Mouse (Mus musculus) megakaryocyte-erythroid progenitor cell, adult 5-6 weeks (primary cell): ENCODE results near the gene Zfp365. TPM values are rescaled to one million over a fixed set of nuclear protein-coding genes. Genes with fewer than 3 reads are reported as not detected.

Experiments used
- ATAC-seq: replicated peaks from 2 replicates; pipeline ENCODE4 v1.8.0; 2016; ENCODE audit warnings: mild to moderate bottlenecking, inconsistent platforms; ENCODE audit not compliant: severe bottlenecking, poor library complexity, low FRiP score, low TSS enrichment
- total RNA-seq, 2 experiments: library from RNA; stranded (forward) in 1 of 2; stranded (reverse) in 1 of 2; fragments of 200-1000, 215-1000 nt in 1 of 2; fragments of >200 nt in 1 of 2; fragmentation: Nextera tagmentation in 1 of 2; gene quantifications; 2 replicates each; pipeline ENCODE4 v1.2.3; 2014 to 2017

Zfp365 gene
- total RNA-seq (2014; fragmentation: Nextera tagmentation) (not detected in 2 replicates), total RNA-seq (2017) (0.23 TPM in 1 of 2 replicates, not detected in the other)

DNA sequence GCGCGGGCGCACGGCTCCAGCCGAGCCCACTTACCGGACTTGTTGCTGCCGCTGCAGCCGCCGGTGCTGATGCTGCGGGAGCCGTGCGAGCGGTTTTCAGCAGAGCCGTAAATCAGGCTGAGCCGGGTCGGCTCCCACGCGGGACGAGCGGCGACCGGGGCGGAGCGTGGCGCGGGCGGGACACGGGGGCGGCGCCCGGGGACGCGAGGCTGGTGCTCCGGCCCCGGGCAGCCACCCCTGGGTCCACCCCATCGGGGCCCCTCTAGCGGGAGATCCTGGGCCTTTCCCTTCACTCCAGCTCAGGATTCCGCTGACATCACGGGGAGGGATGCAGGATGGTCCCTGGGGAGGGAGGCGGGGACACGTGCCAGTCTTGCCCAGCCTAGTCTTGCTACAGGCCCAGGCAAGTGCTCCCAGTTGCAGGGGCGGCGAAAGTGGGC, at the start of gene Zfp365:
TSS of gene Zfp365 (minus strand) at position 326 of the 440 bp plus-strand sequence.
- ATAC-seq: peak; percentile 50; the same call in 1 of the 2 replicates

DNA sequence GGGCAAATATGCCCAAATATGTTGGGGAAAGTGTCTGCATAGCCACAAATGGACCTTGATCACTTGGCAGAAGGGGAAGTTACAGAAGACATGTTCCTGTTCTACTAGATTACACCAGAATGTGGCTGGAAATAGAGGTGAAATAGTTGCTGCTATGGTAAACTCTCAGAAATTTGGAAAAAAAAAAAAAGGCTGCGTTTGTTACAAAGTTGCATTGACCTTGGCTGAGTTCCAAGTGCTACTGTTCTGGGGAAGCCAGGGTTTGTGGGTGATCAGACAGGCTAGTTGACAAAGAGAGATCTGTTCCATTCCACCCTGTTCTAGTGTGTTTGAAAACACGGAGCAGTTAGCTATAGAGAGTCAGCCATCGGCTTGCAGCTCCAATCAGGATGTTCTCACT, 47.5 kb upstream of the Zfp365 start:
- ATAC-seq: no peak

DNA sequence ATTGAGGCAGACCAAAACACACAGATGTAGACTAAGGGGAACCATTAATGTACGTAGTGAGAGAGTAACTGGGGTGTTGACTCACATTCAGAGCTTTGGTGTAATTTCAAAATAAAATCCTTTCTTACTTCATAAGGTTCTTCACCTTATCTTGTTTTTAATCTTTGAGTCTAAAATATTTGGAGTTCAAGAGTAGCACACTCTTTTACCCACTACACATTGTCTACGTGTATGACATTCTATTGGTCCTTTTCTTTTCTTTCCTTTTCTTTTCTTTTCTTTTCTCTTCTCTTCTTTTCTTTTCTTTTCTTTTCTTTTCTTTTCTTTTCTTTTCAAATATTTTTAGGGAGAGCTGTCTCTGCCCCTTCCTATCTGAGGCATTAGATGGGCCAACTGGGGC, 43.5 kb upstream of the Zfp365 start:
- no peak for ATAC-seq

DNA sequence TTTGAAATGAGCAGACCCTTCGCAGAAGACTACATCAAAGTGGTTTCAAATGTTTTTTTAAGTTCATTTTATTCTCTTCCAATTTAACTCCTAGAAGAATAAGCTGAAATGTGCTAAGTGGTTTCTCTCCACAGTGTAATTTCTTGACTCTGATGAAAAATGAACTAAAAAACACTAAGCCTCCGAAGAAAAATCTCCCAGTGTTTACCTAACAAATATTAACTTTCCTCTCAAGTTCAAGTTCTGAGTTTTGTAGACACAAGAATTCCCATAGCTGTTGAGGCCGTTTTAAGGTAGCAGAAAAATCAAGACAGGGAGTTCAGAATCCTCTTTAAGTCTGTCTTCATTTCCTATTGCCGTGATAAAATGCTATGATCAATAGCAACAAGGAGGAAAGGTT, 39.2 kb upstream of the Zfp365 start:
- no peak for ATAC-seq

DNA sequence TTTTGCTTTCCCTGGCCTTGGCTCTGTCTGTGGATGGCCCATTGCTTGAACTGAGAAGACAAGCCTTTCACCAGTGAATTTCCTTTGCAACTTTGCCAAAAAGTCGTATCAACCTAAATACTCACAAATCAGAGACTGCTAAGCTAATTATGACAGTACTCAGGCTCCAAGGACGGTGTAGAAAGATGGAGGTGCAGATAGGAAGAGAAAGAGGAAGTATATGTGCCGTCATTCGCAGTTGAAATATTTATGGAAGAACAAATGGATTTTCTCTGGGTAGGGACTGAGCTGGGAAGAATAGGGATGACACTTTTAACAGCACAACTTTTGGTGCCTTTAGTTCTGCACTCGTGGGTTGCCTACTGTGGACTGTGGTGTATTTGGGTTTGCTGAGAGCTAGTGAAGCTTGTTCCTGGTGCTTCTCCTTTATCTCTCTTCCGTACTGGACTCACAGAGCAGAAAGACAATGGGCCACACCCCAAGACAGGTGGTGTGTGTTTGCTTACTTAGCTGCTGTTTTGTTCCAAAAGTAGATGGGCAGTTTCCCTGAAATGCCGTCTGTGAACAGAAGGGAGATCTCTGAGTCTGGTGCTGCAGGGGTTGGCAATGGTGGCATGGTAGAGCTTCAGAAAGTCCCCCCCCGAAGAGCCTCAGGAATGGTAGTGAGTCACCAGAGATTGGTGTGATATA, 37.7 kb upstream of the Zfp365 start:
- ATAC-seq: peak; percentile 26; the same call in 1 of the 2 replicates

DNA sequence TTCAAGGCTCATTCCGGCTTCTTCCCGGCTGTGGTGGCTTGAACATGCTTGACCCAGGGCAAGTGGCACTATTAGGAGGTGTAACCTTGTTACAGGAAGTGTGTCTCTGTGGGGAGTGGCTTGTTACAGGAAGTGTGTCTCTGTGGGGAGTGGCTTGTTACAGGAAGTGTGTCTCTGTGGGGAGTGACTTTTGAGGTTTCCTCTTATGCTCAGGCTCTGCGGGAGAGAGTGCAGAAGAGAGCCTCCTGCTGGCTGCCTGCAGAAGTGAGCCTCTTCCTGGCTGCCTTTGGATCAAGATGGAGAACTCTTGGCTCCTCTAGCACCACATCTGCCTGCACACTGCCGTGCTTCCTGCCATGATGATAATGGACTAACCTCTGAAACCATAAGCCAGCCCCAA, 31.1 kb upstream of the Zfp365 start:
- ATAC-seq: no peak

DNA sequence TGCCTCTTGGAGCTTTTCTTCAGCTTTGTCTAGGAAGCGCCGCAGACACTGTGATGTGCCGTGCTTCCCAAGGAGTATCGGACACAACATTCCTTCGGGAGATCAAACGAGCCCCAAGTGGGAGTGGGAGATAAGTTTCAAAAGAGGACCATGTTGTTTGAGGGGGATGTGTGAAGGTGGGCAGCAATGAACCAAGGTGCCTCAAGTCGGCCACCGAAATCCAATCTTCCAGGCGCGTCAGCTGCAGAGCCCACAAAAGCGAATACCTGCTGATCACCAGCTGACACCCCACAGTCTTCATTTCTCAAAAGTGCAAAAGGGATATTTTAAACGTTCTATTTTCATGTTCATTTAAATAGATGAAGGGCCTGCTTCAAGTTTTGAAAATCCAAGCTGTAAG, 27.1 kb upstream of the Zfp365 start:
- ATAC-seq: no peak

DNA sequence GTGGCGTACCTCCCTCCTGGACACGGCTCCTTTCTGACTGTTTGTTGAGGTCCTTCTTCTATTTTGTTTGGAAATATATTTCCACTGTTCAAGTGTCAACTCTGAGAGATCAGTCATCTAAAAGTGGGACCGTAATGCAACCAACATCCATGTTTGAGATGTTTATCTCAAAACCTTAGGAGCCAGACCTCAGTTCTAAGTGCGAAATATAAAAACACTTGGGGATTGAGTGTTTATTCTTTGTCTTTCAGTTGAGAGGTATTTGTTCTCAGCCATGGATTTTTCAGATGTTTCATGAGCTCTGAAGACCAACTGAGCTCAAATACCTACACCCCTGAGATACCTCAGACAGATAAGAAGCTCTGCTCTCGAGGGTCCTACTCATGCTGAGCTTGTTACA, 25.3 kb upstream of the Zfp365 start:
- ATAC-seq: no peak

DNA sequence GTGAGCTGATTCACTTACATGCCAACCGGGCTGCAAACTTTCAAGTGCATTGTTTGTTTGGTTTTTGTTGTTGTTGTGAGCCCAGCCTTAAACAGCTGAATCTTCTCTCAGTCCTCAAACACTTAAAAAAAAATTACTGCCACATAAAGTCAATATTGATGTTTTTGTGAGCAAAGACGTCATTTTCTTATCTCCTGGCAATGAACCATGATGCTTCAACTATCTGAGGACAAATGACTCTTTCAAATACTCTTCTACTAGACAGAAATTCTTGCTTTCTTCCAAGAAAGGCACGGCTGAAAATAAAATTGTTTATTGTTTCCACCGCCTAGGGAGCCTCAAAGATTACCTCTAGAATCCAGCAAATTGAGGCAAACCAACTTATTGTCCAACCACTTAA, 24.5 kb upstream of the Zfp365 start:
- ATAC-seq: no peak

DNA sequence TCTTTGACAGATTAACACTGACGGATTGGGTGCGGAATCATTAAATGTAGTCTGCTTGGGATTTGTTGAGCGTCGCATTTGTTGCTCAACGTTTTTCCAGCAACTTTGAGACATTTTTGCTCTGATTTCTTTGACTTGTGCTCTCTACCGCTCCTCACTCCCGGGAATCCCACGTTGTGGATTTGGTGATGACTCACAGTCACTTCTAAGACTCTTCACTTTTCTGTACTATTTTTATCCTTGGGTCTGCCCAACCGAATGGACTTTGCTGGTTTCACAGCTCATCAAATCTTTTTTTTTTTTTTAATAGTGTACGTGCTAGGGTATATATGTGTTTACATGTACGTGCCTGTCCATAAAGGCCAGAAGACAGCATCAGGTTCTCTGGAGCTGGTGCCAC, 20.3 kb upstream of the Zfp365 start:
- ATAC-seq: no peak

DNA sequence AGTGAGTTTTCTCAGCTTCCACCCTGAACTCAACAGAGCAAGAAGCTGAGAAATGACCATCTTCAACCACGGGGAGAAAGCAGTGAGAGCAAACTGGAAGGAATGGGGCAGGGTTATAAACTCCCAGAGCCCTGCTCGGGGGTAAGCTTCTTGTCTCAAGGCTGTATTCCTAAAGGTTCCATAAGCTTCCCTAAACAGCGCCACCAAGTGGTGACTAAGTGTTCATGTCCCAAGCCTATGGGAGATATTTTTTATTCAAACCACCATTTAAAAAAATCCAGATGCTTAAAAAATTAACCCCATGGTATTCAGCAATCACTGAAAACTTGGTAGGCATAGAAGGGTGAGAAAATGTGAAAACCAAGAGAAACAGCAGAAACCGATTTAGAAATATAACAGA, 18.9 kb upstream of the Zfp365 start:
- no peak for ATAC-seq

DNA sequence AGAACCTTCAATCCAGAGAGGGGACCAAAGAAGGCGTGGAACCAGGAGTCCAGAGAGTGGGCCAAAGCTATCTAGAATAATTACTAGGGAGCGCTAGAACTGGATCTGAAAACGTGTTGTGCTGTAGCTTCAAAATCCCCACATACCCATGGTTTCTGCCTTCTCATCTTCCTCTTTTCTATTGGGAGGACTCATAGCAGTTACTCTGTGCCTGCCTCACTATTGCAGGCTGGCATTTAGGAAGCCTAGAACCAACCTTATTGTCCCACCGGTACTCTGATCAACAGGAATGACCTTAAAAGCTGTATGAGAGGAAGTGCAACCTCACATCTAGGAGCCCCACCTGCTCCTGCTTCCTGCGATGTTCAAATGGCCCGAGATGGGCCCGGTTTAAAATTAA, 16.1 kb upstream of the Zfp365 start:
- ATAC-seq: no peak

DNA sequence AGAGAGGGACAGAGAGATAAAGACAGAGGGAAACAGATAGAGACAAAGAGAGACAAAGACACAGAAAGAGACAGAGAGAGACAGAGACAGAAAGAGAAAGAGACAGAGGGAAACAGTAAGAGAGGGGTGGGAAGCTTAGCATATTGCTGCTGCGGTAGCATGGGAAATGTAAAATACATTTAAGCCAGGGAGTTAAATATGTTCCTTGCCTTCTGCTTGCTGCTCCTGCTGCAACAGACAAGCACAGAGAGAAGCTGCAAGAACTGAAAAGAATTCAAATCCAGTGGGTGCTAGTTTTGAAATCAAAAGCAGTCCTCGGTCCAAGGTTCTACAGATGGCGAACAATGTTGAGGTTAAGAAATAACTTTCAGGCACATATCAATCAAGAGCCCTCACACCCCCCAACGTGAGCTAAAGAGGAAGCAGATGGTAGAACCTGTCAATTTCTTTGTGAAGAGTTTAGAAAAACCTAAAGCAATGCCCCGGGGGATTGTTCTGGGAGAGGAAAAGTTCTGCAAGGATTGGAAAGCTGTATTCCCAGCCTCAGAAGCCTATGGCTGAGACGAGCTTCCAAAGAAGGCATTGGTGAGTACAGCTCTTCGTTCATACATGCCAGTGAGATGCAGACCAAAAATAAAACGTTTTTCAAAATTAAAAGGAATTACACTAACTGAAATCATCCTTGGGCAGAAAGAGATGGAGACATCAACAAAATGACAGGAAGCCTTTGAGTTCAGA, 15.4 kb upstream of the Zfp365 start:
- no peak for ATAC-seq

DNA sequence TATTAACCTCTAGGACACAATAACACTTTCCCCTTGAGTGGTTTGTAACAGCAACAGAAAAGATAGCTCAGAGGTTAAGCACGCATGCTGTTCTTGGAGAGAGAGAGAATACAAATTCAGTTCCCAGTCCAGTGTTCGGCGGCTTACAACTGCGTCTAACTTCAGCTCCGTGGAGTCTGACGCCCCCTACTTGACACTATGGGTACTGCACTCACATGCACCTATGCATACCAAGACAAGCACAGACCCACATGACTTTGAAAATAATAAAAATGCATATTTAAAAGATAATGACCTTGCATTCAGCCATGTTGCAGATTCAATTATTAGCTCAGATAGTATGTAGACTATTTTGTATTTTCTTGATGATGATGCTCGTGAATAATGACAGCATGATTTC, 11.6 kb upstream of the Zfp365 start:
- ATAC-seq: peak; percentile 18; the same call in 1 of the 2 replicates

DNA sequence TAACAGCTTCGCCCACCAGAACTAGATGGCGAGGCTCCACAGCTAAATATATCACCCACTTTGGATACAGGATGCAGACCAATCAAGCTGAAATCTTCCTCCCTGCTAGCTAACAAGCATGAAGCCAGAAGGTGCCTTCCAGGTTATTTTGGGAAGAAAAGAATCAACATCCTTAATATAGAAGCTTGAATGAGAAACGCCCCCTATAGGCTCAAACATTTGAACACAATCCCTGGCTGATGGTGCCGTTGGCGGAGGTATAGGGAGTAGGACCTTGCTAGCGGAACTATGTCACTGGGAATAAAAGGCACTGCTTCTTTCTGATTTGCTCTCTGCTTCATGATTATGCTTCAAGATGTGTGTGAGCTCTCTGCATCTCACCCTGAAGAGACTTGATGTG, 9.3 kb upstream of the Zfp365 start:
- no peak for ATAC-seq

DNA sequence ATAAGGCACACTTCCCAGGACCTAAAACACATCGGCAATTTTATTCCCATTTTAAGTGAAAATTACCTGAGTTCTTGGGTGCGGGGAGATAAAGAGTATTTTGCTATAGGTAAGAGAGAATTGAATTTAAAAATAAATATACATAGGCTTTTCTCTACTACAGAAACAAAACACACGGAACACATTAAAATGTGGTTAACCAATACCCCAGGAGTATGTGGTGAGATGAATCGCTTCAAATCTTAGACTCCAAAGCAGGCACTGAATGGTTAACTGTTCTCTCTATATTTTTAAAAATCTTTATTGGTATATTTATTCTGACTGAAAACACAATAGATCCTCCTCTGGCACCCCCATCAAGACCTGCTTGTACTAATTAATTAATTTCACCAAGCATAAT, 7.2 kb upstream of the Zfp365 start:
- ATAC-seq: no peak

DNA sequence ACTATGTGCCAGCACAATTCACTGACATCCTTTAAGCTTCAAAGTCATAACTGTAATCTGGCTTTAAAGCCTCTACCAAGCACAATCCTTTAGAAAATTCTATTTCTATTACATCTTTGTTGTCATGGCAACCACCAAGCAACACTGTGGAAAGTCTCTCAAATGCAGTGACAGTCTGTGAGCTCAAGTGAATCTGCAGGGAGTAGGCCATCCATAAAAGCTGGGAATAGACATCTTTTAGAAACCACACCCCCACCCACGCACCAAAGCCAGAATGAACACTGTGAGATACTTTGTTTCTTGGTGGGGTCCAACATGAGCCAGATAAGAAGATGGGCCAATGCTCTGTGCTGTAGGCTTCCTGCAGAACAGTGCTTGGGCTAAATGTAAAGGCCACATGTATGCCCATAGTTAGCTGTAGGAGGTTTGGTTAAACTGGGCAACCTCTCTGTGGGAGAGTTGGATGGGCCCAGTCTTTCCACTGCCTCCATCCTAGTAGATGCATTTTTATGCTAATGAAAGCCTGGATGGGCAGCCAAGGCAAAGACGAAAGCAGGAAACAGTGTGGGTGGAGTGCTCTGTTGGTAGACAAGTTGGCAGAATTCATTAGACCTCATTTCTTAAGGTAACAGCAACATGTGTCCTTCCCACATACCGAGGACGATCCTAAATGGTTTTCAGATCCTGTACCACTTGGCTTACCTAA, 5.9 kb upstream of the Zfp365 start:
- no peak for ATAC-seq

DNA sequence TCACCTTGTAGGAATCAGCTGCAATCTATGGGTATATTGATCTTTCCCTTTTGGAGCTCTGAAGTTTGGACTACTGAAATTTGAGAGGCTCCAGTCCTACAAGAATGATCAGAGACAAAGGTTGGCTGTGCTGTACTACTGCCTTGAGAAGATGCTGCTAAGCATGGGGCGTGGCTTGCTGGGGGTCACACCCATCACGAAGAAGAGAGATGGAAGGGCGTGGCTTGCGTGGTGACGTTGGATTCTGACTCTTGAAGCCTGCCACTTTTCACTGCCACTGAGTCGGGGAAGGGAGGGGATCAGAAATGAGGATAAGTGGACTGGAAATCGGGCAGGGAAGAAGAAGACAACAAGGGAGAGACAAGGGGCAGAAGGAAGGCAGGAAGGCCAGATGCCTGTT, 4.9 kb upstream of the Zfp365 start:
- no peak for ATAC-seq

DNA sequence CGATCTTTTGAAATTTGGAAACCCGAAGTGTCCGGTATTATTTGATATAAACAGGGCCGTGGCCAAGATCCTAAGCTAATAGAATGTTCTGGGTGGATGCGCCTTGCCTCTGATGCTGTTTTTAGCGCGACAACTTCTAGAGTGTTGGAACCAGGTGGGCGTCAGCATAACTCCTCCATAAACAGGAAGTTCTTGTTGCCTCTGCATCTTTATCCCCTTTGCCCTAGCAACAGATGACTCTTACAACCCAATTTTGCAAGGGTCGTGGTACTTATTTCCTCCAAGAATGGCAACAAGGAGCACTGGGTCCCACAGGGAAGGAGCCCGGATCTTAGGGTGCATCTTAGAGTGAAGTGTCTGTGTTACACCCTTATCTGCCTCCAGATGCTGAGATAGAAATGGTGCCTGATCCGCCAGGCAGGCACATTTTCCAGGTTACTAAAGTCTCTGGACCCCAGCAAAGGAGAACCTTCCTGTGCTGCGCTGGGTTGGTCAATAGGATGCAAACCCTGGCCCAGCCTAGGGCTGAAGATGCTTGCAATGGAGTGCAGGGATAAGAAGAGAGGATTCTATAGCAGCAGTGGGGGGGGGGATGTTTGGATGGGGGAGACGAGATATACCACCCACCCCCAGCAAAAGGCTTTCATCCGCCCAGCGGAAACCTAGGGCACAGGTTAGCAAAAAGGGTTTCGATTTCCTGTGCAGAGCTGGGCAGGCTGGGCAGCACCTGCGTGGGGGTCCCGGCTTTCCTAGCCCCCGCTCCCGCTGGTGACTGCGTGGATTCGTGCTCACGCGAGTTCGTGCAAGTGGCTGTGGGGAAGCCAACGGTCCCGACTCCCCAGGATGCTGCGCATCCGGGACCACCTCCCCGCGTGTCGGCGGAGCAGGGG, 770 bp downstream of the Zfp365 start:
- no peak for ATAC-seq

DNA sequence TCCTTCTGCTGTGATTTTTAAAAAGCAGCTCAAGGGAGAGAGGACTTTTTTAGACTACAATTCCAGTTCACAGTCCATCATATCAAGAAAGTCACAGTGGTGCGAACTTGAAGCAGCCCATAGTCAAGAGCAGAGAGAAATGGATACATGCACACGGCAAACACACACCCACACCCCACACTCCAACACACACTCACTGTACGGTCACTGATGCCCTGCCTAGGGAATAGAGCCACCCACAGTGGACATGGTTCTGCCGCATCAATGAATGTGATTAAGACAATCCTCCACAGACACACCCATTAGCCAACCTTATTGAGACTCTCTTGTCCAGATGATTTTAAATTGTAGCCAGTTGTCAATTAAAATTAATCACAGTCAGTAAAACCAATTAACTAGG, 4.5 kb downstream of the Zfp365 start:
- no peak for ATAC-seq
